Mouse (Mus musculus) embryo, embryonic 9.5 days (tissue): ENCODE results near the gene Itpr1.

Source experiments
- DNase-seq: peaks from one replicate; pipeline ENCODE4 v3.0.0-alpha.2; 2017; ENCODE audit errors: extremely low spot score

Gene Itpr1

GRCm38 (mm10) chr6:108325400-108325799 lies 112.5 kb downstream of the Itpr1 start:
- DNase-seq, result no peak

- no peak for DNase-seq
These were observed 113.1 kb downstream of the Itpr1 start for GRCm38 (mm10) chr6:108325948-108326411.

GRCm38 (mm10) chr6:108326751-108327161 lies 113.9 kb downstream of the Itpr1 start:
- DNase-seq, result no peak

- DNase-seq, result peak; percentile 7
These were observed 114.7 kb downstream of the Itpr1 start for GRCm38 (mm10) chr6:108327561-108327960.

GRCm38 (mm10) chr6:108328296-108328695 lies 115.4 kb downstream of the Itpr1 start:
- DNase-seq, result no peak

- DNase-seq, result no peak
These were observed 117.6 kb downstream of the Itpr1 start for GRCm38 (mm10) chr6:108330461-108330860.

- DNase-seq, result no peak
These were observed 118.4 kb downstream of the Itpr1 start for GRCm38 (mm10) chr6:108331268-108331667.

- DNase-seq, result no peak
These were observed 121.2 kb downstream of the Itpr1 start for GRCm38 (mm10) chr6:108334059-108334458.

GRCm38 (mm10) chr6:108335202-108335823 lies 122.4 kb downstream of the Itpr1 start:
- DNase-seq, result no peak

- no peak for DNase-seq
These were observed 123.6 kb downstream of the Itpr1 start for GRCm38 (mm10) chr6:108336506-108336905.

GRCm38 (mm10) chr6:108337289-108337688 lies 124.4 kb downstream of the Itpr1 start:
- no peak for DNase-seq

GRCm38 (mm10) chr6:108338362-108338761 lies 125.5 kb downstream of the Itpr1 start:
- DNase-seq, result no peak

- DNase-seq, result no peak
These were observed 130.1 kb downstream of the Itpr1 start for GRCm38 (mm10) chr6:108342989-108343388.

GRCm38 (mm10) chr6:108343781-108344310 lies 130.9 kb downstream of the Itpr1 start:
- no peak for DNase-seq

GRCm38 (mm10) chr6:108350801-108351200 lies 137.9 kb downstream of the Itpr1 start:
- no peak for DNase-seq

GRCm38 (mm10) chr6:108351998-108352397 lies 139.1 kb downstream of the Itpr1 start:
- no peak for DNase-seq

- DNase-seq, result no peak
These were observed 154.5 kb downstream of the Itpr1 start for GRCm38 (mm10) chr6:108367412-108367811.

GRCm38 (mm10) chr6:108369031-108369430 lies 156.1 kb downstream of the Itpr1 start:
- DNase-seq, result no peak

GRCm38 (mm10) chr6:108371347-108371893 lies 158.5 kb downstream of the Itpr1 start:
- DNase-seq, result no peak

GRCm38 (mm10) chr6:108374019-108374418 lies 161.1 kb downstream of the Itpr1 start:
- no peak for DNase-seq

GRCm38 (mm10) chr6:108379041-108379440 lies 166.1 kb downstream of the Itpr1 start:
- DNase-seq, result no peak

GRCm38 (mm10) chr6:108380209-108380608 lies 167.3 kb downstream of the Itpr1 start:
- DNase-seq, result no peak

- DNase-seq, result no peak
These were observed 177.9 kb downstream of the Itpr1 start for GRCm38 (mm10) chr6:108390624-108391324.
